Mouse (Mus musculus) heart, postnatal 36 days (tissue): Measurements from ENCODE around the gene Tlr4. TPM values are rescaled to one million over a fixed set of nuclear protein-coding genes. Genes with fewer than 3 reads are reported as not detected.

Experiments
- DNase-seq, 2 experiments: peaks; one replicate each; pipeline ENCODE4 v3.0.0; 2021 to 2022
- intact Hi-C: fragments of 180-260 bp; cut with DNase I; formaldehyde crosslinking; loops from one replicate; pipeline ENCODE4 v1.15.1; 2025
- total RNA-seq, 2 experiments: library from RNA; stranded (reverse); gene quantifications; 2 replicates each; pipeline ENCODE4 v1.2.3; 2021

Tlr4 gene
- total RNA-seq: 10 to 100 TPM; 20.9 to 25.1 TPM

DNA sequence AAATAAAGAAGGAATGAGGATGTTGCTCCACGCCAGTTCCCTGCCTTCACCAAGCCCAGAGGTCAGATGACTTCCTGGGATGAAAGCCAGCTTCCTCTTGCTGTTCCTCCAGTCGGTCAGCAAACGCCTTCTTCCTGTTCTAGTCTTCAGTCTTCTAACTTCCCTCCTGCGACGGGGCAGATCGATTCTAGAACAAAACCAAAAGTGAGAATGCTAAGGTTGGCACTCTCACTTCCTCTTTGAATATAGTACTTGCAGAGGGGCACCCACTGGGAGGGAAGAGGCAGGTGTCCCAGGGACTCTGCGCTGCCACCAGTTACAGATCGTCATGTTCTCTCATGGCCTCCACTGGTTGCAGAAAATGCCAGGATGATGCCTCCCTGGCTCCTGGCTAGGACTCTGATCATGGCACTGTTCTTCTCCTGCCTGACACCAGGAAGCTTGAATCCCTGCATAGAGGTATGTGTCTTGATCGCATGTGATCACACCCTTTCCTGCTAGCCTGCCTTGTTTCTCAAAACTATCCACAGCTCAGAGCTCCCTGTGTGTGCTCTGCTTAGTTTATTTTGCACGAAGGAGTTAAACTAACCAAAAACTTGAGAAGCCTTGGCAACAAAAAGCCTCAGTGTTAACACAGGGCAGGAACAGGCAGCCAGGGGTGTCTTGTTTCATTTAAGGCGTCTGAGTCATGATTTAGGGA, at the start of gene Tlr4:
TSS of gene Tlr4 (plus strand) at position 122 of the 700 bp plus-strand sequence.
- intact Hi-C loops: no loop called here
- peak; percentile 80 to 83 for DNase-seq

DNA sequence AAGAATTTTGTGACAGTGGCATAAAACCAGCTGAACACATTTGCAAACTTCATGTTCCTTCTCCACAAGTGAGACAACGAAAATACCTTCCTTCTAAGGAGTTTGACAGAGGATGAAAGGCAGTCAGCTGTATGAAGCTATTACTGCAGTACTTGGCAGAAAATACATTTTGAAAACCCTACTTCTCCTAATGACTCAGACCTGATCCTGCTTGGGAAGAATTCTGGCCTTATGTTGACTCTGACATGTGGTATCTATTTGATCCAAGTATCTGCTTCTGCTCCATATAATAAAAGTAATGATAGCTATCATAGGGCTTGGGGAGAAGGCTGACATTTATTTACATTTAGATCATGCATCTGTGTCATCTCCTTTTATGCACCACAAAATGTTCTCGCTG, 33.1 kb upstream of the Tlr4 start:
- DNase-seq: no peak
- intact Hi-C loops: no loop called here

DNA sequence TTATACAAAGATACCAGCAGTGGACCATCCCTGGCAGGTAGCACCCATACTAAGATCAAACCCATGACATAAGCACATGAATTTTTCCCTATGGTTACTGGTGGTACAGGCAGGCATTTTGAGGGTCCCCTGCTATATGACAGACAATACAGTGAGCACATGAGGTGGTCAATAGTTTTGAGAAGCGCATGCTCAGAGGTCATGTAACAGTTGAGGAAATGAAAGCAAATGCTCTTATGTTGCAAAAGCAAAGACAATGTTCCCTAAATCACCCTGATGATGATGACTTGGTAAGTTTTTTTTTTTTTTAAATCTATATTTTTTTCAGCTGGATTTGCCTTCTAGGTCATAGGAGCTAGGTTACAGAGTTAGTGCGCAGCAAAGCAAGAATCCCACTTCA, 30.7 kb upstream of the Tlr4 start:
- DNase-seq: no peak
- intact Hi-C loops: no loop called here

DNA sequence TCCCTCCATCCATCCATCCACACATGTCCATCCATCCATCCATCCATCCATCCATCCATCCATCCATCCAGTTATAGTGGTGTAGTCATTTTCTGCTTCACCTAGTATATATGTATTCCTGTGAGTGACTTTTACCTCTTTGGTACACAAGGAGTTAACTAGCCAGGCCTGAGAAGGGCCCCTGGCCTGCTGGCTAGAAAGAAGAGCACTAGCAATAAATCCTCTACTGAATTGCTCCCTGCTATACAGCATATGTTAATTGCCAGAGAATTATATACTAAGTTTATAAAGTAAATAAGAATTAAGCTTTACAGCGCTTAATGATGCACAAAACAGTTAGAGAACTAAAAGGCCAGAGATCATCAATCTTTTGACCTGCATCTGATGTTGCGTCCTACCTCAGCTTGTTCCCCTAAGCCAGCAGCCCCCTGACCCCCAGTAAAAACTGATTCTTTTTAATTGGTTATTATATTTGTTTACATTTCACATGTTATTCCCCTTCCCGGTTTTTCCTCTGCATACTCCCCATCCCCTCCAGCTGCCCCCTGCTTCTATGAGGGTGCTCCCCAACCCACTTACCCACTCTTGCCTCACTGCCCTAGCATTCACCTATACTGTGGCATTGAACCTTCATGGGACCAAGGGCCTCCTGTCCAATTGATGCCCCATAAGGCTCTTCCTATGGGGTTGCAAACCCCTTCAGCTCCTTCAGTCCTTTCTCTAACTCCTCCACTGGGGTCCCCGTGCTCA, 22.7 kb upstream of the Tlr4 start:
- intact Hi-C loops: no loop called here
- DNase-seq: no peak

DNA sequence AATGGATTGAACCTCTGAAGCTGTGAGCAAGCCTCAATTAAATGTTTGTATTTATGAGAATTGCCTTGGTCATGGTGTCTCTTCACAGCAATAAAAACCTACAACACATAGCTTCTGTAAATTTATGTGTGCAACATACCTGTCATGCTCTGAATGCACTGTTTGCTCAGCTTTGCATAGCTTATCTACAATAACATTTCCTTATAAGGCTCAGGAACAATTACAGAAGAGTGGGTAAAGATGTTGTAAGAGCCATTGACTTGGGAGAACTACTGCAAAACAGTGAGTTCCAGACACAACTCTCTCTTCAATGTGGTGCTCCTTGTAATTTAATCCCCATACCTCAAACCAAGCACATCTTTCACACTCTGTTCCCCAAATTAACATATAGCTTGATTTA, 21.6 kb upstream of the Tlr4 start:
- no peak for DNase-seq
- intact Hi-C loops: no loop called here

DNA sequence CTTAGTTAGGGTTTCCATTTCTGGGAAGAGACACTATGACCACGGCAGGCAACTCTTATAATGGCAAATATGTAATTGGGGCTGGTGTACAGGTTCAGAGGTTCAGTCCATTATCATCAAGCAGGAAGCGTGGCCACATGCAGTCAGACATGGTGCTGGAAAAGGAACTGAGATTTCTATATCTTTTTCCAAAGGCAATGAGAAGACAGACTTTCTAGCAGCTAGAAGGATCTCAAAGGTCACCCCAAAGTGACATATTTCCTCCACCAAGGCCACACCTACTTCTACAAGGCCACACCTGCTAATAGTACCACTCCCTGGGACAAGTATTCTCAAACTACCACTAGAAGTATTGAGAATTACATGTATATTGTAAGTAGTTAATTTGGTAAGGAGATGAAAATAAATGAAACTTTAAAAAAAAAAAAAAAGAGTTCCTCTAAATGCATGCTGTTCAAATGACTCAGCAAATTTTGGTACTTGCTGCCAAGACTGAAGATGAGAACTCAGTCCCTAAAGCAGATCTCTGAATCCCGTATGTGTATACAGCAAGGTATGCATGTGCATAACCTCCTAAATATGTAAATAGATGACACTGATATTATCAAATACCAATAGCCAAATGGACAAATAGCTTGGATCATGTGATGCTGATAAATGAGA, 10.9 kb upstream of the Tlr4 start:
- no peak for DNase-seq
- intact Hi-C loops: no loop called here

DNA sequence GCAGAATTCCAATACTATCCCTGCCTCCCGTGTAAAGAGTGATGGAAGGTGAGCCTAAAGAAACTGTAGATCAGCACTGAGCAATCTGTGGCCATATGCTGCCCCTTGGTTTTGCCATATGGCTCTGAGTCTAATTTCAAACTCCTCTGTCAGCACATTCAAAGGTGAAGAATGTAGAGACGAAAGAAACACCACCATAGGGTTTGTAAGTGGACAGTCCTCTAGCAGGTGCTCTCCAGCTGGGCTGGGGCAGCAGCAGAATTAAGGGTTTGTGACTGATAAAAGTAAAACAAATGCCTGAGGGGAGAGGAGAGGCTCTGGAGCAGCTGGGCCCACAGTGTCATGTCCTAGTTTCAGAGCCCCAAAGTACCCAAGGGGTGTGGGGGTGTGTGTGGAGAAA, 6.2 kb upstream of the Tlr4 start:
- DNase-seq: no peak
- intact Hi-C loops: no loop called here

DNA sequence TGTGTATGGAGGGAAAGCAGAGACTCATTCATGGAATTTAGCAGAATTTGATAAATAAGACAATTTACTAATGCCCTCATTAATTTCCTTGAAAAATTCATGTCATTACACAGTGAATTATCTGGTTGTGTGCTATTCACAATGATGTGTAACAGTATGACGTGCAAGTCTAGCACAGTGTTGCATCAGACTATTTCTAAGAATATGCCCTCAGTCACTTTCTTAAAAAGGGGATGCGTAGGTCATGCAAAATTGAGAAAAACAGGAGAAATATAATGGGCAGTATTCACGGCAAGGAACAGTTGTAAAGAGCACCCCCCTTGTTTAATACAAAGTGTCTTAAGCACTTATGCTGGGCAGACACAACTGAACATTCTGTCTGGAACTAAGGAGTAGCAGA, 5.6 kb upstream of the Tlr4 start:
- DNase-seq: no peak
- intact Hi-C loops: no loop called here

DNA sequence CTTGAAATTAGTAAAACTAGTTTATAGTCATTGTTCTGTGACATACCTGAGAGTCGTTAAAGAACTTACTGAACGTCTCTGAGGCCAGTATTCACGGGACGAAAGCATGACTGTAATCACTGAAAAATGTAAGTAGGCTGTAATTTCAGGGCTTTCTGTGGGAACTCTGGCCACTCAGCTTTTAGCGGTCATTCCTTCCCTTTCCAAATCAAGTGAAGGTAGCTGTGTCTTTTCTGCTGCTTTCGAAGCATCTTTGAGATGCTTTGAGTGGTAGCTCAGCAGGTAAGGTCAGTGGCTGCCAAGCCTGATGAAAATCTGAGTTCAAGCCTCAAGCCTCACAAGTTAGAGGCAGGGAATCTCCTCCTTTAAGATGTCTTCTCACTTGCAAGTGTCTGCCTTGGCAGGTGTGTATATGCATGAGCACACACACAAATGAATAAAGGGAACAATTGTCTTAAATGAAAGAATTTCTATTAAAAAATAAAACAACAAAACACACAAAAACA, 832 bp downstream of the Tlr4 start:
- intact Hi-C loops: no loop called here
- peak; percentile 19 to 31 for DNase-seq

DNA sequence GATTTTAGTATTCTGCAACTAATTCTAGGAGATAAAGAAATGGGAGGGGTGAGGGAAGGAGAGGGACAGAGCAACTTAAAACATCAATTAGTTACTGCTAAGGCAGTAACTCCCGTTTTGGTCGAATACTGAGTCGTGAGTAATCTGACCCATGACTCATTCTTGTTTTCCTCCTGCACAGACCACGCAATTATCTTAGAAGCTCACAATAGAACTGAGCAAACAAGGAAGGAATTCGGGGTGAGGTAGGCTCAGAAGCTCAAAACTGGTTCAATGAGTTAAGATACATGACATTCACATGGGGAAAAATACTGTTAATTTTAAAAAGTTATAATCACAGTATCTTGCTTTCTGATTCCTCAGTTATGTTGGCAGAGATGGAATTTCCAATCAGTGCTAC, 1.3 kb downstream of the Tlr4 start:
- intact Hi-C loops: no loop called here
- no peak for DNase-seq

DNA sequence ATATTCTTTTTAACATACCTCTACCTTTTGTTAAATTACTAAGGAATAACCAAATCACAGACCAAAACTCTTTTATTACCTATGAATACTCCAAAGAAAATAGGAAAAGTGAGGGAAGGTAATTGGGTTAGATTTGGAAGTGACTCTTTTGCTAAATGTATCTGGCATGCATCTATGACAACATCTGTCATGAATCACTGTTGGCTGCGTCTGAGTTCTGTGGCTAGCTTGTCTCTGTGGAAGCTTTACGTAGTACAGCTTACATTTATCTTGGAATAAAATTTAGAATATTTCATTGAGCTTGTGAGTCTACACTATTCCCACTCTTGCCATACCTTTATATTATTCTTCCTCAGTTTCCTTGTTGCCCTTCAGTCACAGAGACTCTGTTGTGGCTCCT, 10.7 kb downstream of the Tlr4 start:
- DNase-seq: no peak
- intact Hi-C loops: no loop called here

DNA sequence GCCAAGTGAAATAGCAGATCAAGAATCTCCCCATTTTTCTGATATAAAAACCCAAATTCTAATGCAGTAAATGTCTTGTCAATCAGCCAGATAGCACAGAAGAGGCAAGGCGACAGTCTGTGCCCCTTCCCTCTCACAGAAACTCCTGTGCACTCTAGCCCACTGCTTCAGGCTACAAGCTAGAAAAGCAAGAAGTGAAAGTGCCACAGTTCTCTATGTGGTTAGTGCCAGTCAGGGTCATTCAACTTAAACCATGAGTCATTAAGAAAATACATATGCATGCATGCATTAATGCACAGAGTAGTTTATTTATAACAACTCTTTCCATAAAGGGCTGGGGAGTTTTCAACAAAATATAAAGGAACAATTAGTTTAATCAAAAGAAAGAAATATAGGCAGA, 15.9 kb downstream of the Tlr4 start:
- intact Hi-C loops: no loop called here
- no peak for DNase-seq

DNA sequence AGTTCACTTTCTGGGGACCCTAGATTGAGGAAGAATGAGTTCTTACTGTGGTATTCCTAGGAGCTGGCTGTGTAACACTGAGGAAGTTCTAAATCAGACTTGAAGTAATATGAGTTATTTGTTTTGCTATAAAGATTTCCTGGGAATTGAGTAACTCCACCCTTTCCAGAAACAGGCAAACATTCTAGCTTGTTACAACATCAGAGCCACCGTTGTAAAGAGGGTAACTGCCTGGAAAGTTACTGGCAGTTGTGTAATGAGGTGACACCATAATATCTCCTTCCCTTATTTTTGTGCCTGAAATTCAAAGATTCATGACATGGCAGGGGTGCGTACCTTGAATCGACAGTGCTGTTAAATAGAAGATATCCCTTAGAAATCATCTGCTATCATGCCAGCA, 24.6 kb downstream of the Tlr4 start:
- no peak for DNase-seq
- intact Hi-C loops: no loop called here

DNA sequence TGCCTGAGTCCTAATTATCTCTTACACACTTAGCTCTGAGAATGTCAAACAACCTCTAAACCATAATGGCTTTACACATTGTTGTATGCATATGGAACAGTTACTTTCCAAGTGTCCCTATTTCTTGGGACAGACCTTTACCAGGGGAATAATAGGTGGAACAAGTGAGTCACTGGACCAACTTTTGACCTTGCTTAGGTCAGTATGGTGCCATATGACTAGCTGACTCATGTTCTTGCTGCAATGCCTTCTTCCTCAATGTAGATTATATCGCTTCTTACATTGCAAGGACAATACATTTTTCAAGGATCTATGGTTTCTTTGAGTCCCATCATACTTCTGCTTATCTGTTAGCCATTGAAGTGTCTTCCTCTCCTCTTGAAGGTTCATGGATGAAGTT, 29.6 kb downstream of the Tlr4 start:
- intact Hi-C loops: no loop called here
- DNase-seq: no peak

DNA sequence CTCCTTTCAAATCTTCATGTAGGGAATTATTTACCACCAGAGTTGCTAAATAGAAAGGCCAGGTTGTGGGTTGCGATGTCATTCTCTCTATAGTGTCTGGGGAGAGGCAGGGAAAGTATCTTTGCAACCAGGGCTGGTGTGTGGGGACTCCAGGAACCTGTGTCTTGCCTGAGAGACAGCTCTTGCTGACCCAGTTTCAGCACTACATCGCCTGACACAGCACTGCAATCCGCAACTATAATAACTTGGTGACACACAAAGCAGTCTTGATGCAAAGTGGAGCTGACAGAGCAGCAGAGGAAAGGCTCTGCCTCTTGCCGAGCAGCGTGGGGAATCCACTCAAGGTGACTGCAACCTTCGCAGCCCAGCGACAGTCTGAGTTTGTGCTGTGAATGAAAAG, 42.5 kb downstream of the Tlr4 start:
- intact Hi-C loops: no loop called here
- no peak for DNase-seq

DNA sequence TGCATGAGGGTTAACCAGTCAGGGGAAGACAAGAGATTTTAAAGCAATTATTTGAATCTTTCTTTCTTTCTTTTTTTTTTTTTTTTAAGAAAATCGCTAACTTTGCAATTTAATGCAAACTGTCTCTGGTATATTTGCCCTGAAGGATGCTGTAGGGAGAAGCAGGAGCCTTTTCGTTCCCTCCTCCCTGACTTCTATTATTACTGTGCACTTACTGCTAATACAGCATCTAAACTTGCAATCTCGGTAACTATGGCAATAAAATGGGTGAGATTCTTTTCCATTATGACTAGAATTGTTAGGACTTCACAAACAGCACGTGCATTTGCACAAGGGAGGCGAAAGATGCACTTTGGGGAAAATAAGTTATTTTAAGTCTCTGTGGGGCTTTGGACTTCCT, 44.6 kb downstream of the Tlr4 start:
- no peak for DNase-seq
- intact Hi-C loops: no loop called here

DNA sequence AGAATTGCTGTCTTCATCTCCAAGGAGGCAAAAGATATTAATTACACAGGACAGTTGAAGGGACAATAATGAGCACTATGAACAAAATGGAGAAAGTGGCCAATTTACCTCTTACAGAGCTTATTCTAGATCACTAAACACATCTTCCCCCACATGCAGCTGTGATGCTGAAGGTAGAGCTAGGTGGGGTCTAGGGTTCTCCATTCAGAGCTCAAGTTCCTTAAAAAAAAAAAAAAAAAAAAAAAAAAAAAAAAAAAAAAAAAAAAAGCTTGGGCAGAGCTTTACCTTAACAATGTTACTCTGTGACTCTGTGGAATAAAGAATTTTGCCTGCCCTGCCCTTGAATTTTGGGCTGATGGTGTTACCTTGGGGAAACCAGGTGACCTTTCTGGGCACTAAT, 46.0 kb downstream of the Tlr4 start:
- DNase-seq: no peak
- intact Hi-C loops: no loop called here

DNA sequence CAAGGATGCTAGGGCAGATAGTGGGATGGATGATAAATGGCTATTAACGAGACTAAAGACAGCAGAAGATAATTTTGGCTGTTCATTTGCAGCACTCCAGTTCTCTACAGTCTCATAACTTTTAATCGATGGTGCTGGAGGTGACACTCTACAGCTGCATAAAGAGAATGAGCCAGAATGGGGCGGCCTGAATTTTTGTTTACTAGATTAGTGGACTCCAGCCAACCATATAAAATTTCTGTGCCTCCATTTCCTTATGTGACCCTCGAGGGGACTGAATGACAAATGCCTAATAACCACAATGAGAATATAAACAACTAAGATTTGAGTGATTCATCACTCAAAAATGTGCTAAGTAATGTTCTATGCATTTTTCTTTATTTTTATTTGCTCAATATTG, 48.4 kb downstream of the Tlr4 start:
- intact Hi-C loops: no loop called here
- DNase-seq: no peak

DNA sequence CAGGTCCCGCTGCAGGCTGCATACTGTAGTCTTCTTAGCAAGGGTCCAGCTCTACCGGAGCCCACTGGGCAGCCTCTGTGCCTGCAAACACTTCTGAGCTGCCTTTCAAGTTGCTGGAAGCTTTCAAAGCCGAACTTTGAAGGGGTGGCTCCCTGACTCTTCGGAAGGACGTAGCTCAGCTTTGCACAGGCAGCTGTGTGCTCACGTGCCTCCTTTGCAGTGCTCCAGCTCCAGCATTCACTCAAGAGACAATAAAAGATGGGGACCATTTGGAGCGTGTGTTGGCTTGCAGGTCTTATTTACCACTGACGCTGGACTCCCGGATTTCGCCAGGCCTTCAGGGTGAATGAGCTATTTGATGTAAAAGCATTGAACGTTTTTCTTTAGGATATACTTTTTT, 50.2 kb downstream of the Tlr4 start:
- no peak for DNase-seq
- intact Hi-C loops: no loop called here

DNA sequence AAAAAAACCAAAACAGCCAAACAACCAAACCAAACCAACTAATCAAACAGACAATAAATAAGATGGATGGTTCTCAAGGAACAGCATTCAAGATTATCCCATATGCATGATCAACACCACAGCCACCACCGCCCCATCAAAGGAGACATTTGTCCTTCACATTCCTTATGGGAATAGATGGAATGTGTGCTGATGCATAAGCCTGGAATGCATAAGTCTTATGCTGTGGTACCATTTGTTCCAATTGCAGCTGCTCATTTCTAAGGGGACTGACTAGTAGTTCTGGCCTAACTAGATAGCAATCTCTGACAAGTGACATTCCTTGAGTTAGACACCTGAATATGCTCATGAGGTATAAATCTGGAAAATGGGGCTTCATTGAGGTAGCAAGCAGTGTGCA, 54.1 kb downstream of the Tlr4 start:
- DNase-seq: no peak
- intact Hi-C loops: no loop called here

DNA sequence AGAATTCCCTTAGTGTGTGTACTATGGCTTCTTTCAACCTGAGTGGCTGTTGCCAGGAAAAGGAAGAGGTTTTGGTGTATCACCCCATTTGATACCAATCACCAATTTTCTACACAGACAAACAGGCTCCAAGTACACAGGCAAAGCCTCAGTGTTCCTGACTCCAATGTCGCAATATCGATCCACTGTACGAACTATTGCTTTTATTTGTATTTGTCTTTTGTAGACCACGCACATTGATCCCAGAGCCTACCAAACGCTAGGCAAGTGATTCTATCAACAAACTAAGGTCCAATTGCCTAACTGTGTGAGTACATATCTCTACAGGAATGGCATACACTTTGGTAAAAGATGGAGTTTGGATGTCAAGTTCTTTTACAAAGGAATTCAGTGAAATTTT, 55.9 kb downstream of the Tlr4 start:
- intact Hi-C loops: no loop called here

DNA sequence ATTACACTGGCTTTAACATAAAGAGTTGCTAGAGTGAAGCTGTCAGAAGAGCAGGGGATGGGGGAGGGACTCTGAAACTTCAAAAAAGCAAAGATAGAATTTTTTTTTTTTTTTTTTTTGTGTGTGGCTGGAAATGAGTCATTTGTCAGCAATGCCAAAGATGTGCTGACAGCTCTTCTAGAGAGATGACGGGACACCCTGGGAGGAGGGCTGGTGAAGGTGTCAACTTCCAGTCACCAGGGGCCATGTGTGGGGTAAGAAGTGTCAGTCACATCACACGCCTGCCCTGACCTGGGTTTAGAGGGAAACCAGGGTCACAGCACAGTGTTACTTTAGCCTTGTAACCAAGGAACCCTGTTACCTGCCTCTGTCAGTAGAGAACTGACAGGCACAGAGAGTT, 67.2 kb downstream of the Tlr4 start:
- peak; percentile 11 to 12 for DNase-seq
- intact Hi-C loops: no loop called here

More for the DNA sequence above, 55.9 kb downstream of the Tlr4 start:
- no peak for DNase-seq
